Mouse (Mus musculus): ENCODE results near the gene Sgpl1. TPM values are rescaled to one million over a fixed set of nuclear protein-coding genes. Genes with fewer than 3 reads are reported as not detected.

Sgpl1 gene
- polyA plus RNA-seq, 2 experiments: 60.6 to 81.0 TPM

DNA sequence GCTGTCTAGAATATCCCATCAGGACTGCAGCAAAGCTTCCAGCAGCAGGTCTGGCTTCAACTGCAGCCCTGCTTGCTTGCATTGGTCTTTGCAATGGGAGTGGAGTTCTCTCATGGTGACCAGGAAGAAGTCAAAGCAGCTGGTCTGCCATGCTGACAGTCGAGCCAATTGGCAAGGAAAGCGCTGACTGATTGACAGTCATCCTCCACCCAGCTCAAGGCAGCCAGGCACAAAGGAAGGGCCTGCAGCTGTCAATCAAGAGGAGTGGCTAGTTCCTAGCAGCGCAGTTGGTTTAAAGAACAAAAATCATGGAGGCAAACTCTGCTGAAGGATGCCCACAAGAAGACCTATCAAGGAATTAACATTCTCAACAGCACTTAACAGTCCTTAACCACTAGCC is 61.0 kb downstream of the Sgpl1 start:
- Histone ChIP-seq H3K4me1 (ENCODE audit: control insufficient read depth, insufficient read depth, low read length) (peaks cover 7% of the 10 kb centered on the region; the same call in 1 of the 2 replicates), H3K9me3 (ENCODE audit: control insufficient read depth, low read length) (no peaks in the 10 kb centered on the region), H3K4me2 (replicated peaks; ENCODE audit: low read depth, low read length, severe bottlenecking) (no peak overlapping the region), H3K36me3 (ENCODE audit: control insufficient read depth, insufficient read depth, low read length) (no peaks in the 10 kb centered on the region), H3K27ac (replicated peaks; ENCODE audit: low read depth, low read length) (no peak overlapping the region), H3K9ac (ENCODE audit: low read depth, low read length, severe bottlenecking) (no peak overlapping the region), H3K27me3 (ENCODE audit: control insufficient read depth, insufficient read depth, low read length) (no peaks in the 10 kb centered on the region), H3K4me3 (replicated peaks; ENCODE audit: low read length) (no peak overlapping the region)
- 49% methylated on average over 3 of the region's 3 CpGs for WGBS
- DNase-seq (ENCODE audit: low spot score) (no peak), ATAC-seq (ENCODE audit: low FRiP score, low read depth) (0 out of 2 replicates have a peak, but pooled peaks have one; percentile 27)
- TF ChIP-seq POLR2A (IDR thresholded peaks at IDR 0.05; ENCODE audit: borderline replicate concordance, extremely low read depth, insufficient read depth, insufficient read length): no peak

GRCm38 (mm10) chr10:61085364-61085763 is 62.1 kb downstream of the Sgpl1 start:
- Histone ChIP-seq H3K4me3 (replicated peaks; ENCODE audit: low read length) (no peak overlapping the region), H3K9me3 (ENCODE audit: control insufficient read depth, low read length) (no peaks in the 10 kb centered on the region), H3K4me1 (ENCODE audit: control insufficient read depth, insufficient read depth, low read length) (peaks cover 7% of the 10 kb centered on the region; the same call in 1 of the 2 replicates), H3K9ac (ENCODE audit: low read depth, low read length, severe bottlenecking) (no peak overlapping the region), H3K4me2 (replicated peaks; ENCODE audit: low read depth, low read length, severe bottlenecking) (no peak overlapping the region), H3K27ac (replicated peaks; ENCODE audit: low read depth, low read length) (0 out of 2 replicates have a peak overlapping the region, but pooled peaks have one; percentile 8), H3K27me3 (ENCODE audit: control insufficient read depth, insufficient read depth, low read length) (no peaks in the 10 kb centered on the region), H3K36me3 (ENCODE audit: control insufficient read depth, insufficient read depth, low read length) (no peaks in the 10 kb centered on the region)
- DNase-seq (ENCODE audit: low spot score) (no peak), ATAC-seq (ENCODE audit: low FRiP score, low read depth) (no peak)
- WGBS: 61% methylated on average over 2 of the region's 2 CpGs
- no peak for TF ChIP-seq POLR2A (IDR thresholded peaks at IDR 0.05; ENCODE audit: borderline replicate concordance, extremely low read depth, insufficient read depth, insufficient read length)

GRCm38 (mm10) chr10:61080931-61081255 is 66.6 kb downstream of the Sgpl1 start:
- Histone ChIP-seq H3K27me3 (ENCODE audit: control insufficient read depth, insufficient read depth, low read length) (no peaks in the 10 kb centered on the region), H3K27ac (replicated peaks; ENCODE audit: low read depth, low read length) (no peak overlapping the region), H3K4me3 (replicated peaks; ENCODE audit: low read length) (no peak overlapping the region), H3K4me1 (ENCODE audit: control insufficient read depth, insufficient read depth, low read length) (peaks cover 2% of the 10 kb centered on the region; the same call in 1 of the 2 replicates), H3K36me3 (ENCODE audit: control insufficient read depth, insufficient read depth, low read length) (no peaks in the 10 kb centered on the region), H3K4me2 (replicated peaks; ENCODE audit: low read depth, low read length, severe bottlenecking) (no peak overlapping the region), H3K9ac (ENCODE audit: low read depth, low read length, severe bottlenecking) (no peak overlapping the region), H3K9me3 (ENCODE audit: control insufficient read depth, low read length) (no peaks in the 10 kb centered on the region)
- WGBS: 75% methylated on average over 11 of the region's 11 CpGs
- TF ChIP-seq POLR2A (IDR thresholded peaks at IDR 0.05; ENCODE audit: borderline replicate concordance, extremely low read depth, insufficient read depth, insufficient read length): no peak
- ATAC-seq (ENCODE audit: low FRiP score, low read depth) (no peak), DNase-seq (ENCODE audit: low spot score) (no peak)

GRCm38 (mm10) chr10:61080227-61080930 is 67.1 kb downstream of the Sgpl1 start:
- peaks cover 2% of the 10 kb centered on the region; the same call in 1 of the 2 replicates for H3K4me1 ChIP-seq (ENCODE audit: control insufficient read depth, insufficient read depth, low read length)
- no peaks in the 10 kb centered on the region for H3K9me3 ChIP-seq (ENCODE audit: control insufficient read depth, low read length)
- whole genome bisulfite sequencing: 42% methylated on average over 14 of the region's 14 CpGs
- no peaks in the 10 kb centered on the region for H3K36me3 ChIP-seq (ENCODE audit: control insufficient read depth, insufficient read depth, low read length)
- H3K9ac ChIP-seq (ENCODE audit: low read depth, low read length, severe bottlenecking): no peak overlapping the region
- peak; percentile 90 for ATAC-seq (ENCODE audit: low FRiP score, low read depth)
- H3K4me2 ChIP-seq (replicated peaks; ENCODE audit: low read depth, low read length, severe bottlenecking): peak overlapping the region; percentile 30
- H3K4me3 ChIP-seq (replicated peaks; ENCODE audit: low read length): peak overlapping the region; percentile 16
- DNase-seq (ENCODE audit: low spot score): peak; percentile 92
- no peak for TF ChIP-seq POLR2A (IDR thresholded peaks at IDR 0.05; ENCODE audit: borderline replicate concordance, extremely low read depth, insufficient read depth, insufficient read length)
- H3K27me3 ChIP-seq (ENCODE audit: control insufficient read depth, insufficient read depth, low read length): no peaks in the 10 kb centered on the region
- no peak overlapping the region for H3K27ac ChIP-seq (replicated peaks; ENCODE audit: low read depth, low read length)

DNA sequence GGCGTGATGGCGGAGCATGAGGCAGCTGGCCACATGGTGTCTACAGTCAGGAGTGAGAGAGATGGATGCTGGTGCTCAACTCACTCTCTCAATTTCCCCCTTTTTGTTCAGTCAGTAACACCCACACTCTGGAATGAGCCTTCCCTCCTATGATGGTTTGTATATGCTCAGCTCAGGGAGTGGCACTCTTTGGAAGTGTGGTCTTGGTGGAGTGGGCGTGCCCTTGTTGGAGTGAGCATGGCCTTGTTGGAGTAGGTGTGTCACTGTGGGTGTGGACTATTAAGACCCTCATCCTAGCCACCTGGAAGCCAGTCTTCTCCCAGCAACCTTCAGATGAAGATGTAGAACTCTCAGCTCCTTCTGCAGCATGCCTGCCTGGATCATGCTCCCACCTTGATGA is 71.9 kb downstream of the Sgpl1 start:
- no peak for ATAC-seq (ENCODE audit: low FRiP score, low read depth)
- H3K9ac ChIP-seq (ENCODE audit: low read depth, low read length, severe bottlenecking): no peak overlapping the region
- no peak for TF ChIP-seq POLR2A (IDR thresholded peaks at IDR 0.05; ENCODE audit: borderline replicate concordance, extremely low read depth, insufficient read depth, insufficient read length)
- no peak overlapping the region for H3K4me2 ChIP-seq (replicated peaks; ENCODE audit: low read depth, low read length, severe bottlenecking)
- H3K4me3 ChIP-seq (replicated peaks; ENCODE audit: low read length): no peak overlapping the region
- no peaks in the 10 kb centered on the region for H3K36me3 ChIP-seq (ENCODE audit: control insufficient read depth, insufficient read depth, low read length)
- no peaks in the 10 kb centered on the region for H3K9me3 ChIP-seq (ENCODE audit: control insufficient read depth, low read length)
- no peak for DNase-seq (ENCODE audit: low spot score)
- peaks cover 2% of the 10 kb centered on the region; the same call in 1 of the 2 replicates for H3K4me1 ChIP-seq (ENCODE audit: control insufficient read depth, insufficient read depth, low read length)
- H3K27ac ChIP-seq (replicated peaks; ENCODE audit: low read depth, low read length): no peak overlapping the region
- whole genome bisulfite sequencing: 91% methylated on average over 3 of the region's 3 CpGs
- no peaks in the 10 kb centered on the region for H3K27me3 ChIP-seq (ENCODE audit: control insufficient read depth, insufficient read depth, low read length)

Measured in limb, embryonic 14.5 days (tissue).